Mouse (Mus musculus): ENCODE results near the gene Erbin.

Erbin gene

GRCm38 (mm10) chr13:103819377-103819776 lies 100.9 kb downstream of the Erbin start:
- DNase-seq (ENCODE audit: low read depth in 2 of 2, low spot score in 2 of 2): no peak

- DNase-seq (ENCODE audit: low read depth in 2 of 2, low spot score in 2 of 2): no peak
Observed at GRCm38 (mm10) chr13:103817935-103818334, 102.4 kb downstream of the Erbin start.

GRCm38 (mm10) chr13:103807464-103807863 lies 112.8 kb downstream of the Erbin start:
- no peak for DNase-seq (ENCODE audit: low read depth in 2 of 2, low spot score in 2 of 2)

GRCm38 (mm10) chr13:103806210-103806851 lies 114.0 kb downstream of the Erbin start:
- no peak for DNase-seq (ENCODE audit: low read depth in 2 of 2, low spot score in 2 of 2)

GRCm38 (mm10) chr13:103803721-103804120 lies 116.6 kb downstream of the Erbin start:
- no peak for DNase-seq (ENCODE audit: low read depth in 2 of 2, low spot score in 2 of 2)

- DNase-seq (ENCODE audit: low read depth in 2 of 2, low spot score in 2 of 2): no peak
Observed at GRCm38 (mm10) chr13:103801021-103801420, 119.3 kb downstream of the Erbin start.

- DNase-seq (ENCODE audit: low read depth in 2 of 2, low spot score in 2 of 2): no peak
Observed at GRCm38 (mm10) chr13:103794688-103795543, 125.4 kb downstream of the Erbin start.

- DNase-seq (ENCODE audit: low read depth in 2 of 2, low spot score in 2 of 2): peak; percentile 27 to 52
Observed at GRCm38 (mm10) chr13:103779922-103780585, 140.3 kb downstream of the Erbin start.

GRCm38 (mm10) chr13:103777126-103777525 lies 143.2 kb downstream of the Erbin start:
- no peak for DNase-seq (ENCODE audit: low read depth in 2 of 2, low spot score in 2 of 2)

- peak; percentile 76 to 78 for DNase-seq (ENCODE audit: low read depth in 2 of 2, low spot score in 2 of 2)
Observed at GRCm38 (mm10) chr13:103774119-103774757, 146.1 kb downstream of the Erbin start, which contains the start of gene Srek1. Gene Srek1, minus strand, starts transcription at chr13:103774608.

- peak in 1 of 2 experiments; percentile 14 for DNase-seq (ENCODE audit: low read depth in 2 of 2, low spot score in 2 of 2)
Observed at GRCm38 (mm10) chr13:103773407-103774118, 146.8 kb downstream of the Erbin start.

- DNase-seq (ENCODE audit: low read depth in 2 of 2, low spot score in 2 of 2): no peak
Observed at GRCm38 (mm10) chr13:103772917-103773316, 147.4 kb downstream of the Erbin start.

- no peak for DNase-seq (ENCODE audit: low read depth in 2 of 2, low spot score in 2 of 2)
Observed at GRCm38 (mm10) chr13:103770821-103771220, 149.5 kb downstream of the Erbin start.

All from CD8-positive naive resting alpha-beta T cell, adult 2 months (primary cell).